Mouse (Mus musculus) thymus, adult 2 months (tissue): ENCODE measurements around the gene Slc9a9.

Source experiments
- CTCF ChIP-seq: fragments of 200-500 bp; IDR thresholded peaks from 2 replicates; pipeline ENCODE4 v1.5.1; 2012; ENCODE audit warnings: mild to moderate bottlenecking, control low read depth, low read length, moderate library complexity, borderline replicate concordance; ENCODE audit not compliant: control insufficient read depth, poor library complexity, insufficient read depth; ENCODE audit errors: extremely low read depth
- POLR2A ChIP-seq: fragments of 200-500 bp; IDR thresholded peaks from 2 replicates; pipeline ENCODE4 v1.6.1; 2012; ENCODE audit warnings: mild to moderate bottlenecking, low read length, control low read depth, moderate library complexity; ENCODE audit not compliant: control insufficient read depth, poor library complexity, insufficient read depth; ENCODE audit errors: extremely low read depth

DNA sequence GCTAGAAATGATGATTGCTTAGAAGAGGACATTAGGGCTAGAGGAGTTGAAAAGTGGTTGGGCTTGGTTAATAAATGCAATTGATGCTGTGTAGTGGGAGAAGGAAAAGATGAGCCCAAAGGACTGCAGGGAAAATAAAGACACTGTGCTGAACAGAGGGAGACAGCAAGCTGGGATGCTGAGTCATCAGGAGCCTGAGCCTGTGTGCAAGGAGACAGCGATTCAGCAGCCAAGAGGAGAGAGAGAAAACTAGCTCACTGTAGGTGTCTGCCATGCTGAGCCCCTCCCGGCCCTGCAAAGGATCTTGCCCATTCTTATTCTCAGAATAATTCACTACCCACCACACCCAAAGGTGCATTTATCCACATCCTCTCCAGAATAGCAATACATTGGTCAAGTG lies 288.7 kb downstream of the Slc9a9 start:
- TF ChIP-seq CTCF = no peak
- TF ChIP-seq POLR2A = no peak
